Mouse (Mus musculus) left cerebral cortex, postnatal 36 days (tissue): ENCODE measurements at regions not wholly inside any gene's neighbourhood (a gene's known extent, or its start where the extent isn't known, plus 50 kb on each side); places are given as distances from the start of the nearest gene placed in this dataset.

Experiments
- DNase-seq, 2 experiments: peaks; one replicate each; pipeline ENCODE4 v3.0.0; 2021 to 2022; ENCODE audit warnings: low spot score in 2 of 2, mixed read lengths in 1 of 2
- intact Hi-C: fragments of 180-260 bp; cut with DNase I; formaldehyde crosslinking; loops from one replicate; pipeline ENCODE4 v1.15.1; 2025

GRCm38 (mm10) chr2:92831784-92832183 is 83.1 kb upstream of the Syt13 start:
- intact Hi-C loops = no loop called here
- no peak for DNase-seq

GRCm38 (mm10) chr2:92836203-92836602 is 78.7 kb upstream of the Syt13 start:
- no peak for DNase-seq
- intact Hi-C loops = loop anchor here (5.0 kb wide), 1 partner anchor 349 kb away; no protein-coding TSS in a partner anchor

DNA sequence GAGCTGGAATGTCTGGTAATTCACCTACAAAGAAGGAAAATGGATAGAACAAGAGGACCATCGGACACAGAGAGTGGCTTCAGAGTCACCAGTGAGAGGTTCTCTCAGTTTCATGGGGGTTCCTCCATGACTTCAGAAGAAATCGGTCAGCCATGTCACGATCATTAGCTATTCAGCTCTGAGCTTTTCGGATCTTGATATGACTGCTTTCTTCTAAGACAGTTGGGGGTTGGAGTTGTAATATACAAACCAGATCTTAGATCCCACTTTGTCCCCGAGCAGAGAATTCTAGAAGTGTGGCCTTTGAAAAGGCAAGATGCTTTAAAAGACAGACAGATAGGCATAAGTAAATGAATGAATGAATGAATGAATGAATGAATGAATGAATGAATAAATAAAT is 76.9 kb upstream of the Syt13 start:
- no peak for DNase-seq
- intact Hi-C loops = loop anchor here (5.0 kb wide), 1 partner anchor 351 kb away; no protein-coding TSS in a partner anchor

GRCm38 (mm10) chr2:92840009-92840408 is 74.9 kb upstream of the Syt13 start:
- intact Hi-C loops = no loop called here
- peak; percentile 73 to 76 for DNase-seq

GRCm38 (mm10) chr2:92841626-92842025 is 73.3 kb upstream of the Syt13 start:
- intact Hi-C loops = no loop called here
- no peak for DNase-seq

DNA sequence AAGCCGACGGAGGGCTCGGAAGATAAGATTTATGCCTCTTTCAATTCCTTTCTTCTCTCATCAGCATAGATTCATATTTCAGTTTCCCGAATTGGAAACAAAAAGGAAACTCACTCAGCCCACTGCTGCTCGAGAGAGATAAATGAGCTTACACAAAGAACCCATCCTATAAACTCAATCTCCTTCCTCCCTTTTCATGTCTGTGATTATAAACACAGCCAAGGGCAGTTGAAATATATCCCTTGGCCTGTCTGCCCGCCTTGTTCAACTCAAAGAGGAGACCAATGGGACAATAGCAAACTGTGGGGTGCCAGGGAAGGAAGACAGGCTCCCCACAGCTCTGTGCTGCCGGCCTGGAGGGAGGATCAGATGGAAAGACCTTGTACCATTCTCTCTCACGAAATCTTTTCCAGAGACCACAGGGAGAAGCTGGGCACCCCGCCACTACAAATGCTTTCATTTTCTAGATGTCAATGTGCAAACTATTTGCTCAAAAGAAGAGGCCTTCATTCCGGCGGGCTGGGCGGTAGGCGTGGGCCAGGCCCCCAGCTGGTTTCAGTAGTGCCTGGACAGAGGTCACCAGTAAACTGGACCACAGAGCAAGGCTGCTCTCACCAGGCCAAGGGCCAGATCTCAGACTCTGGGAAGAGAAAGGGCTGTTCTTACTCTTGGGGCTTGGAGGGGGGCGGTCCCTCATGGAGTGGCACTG is 69.7 kb upstream of the Syt13 start:
- DNase-seq = peak in 1 of 2 experiments; percentile 23
- intact Hi-C loops = no loop called here

GRCm38 (mm10) chr2:92848962-92849361 is 65.9 kb upstream of the Syt13 start:
- intact Hi-C loops = no loop called here
- no peak for DNase-seq

- intact Hi-C loops = no loop called here
- no peak for DNase-seq
These were observed 63.6 kb upstream of the Syt13 start for GRCm38 (mm10) chr2:92851336-92851735.

DNA sequence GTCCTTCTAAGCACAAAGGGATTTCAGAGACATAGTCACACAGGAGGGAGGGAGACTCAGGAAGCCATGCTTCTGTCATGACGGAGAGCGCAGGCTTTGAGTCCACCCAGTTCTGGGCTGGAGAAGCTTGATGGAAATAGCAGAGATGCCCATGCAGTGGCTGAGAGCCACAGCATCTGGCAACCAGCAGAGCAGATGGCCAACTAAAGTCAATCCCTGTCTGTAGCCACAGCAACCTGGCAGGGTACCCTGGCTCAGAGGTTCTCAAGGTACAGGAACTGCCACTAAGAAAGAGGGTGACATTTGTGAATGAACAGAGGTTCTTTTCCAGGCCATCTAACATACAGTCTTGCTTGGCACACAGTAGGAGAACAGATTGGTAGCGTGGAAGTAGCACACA is 61.7 kb upstream of the Syt13 start:
- DNase-seq = no peak
- intact Hi-C loops = no loop called here

DNA sequence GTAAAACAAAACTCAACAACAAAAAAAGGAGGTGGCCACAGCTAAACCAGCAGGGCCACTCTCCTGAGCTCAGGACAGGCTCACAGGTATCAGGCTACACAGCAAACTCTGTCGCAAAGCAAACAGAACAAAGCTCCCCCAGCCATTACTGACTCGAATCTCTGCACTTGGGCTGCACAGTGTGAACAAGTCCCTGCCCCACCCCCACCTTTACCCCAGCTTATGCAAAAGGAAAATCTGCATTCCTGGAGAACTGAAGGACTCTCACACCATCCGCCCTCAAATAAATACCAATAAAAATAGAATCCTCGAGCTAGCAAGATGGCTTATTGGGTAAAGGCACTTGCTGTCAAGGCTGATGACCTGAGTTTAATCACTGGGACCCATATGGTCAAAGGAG is 60.6 kb upstream of the Syt13 start:
- intact Hi-C loops = no loop called here
- no peak for DNase-seq

DNA sequence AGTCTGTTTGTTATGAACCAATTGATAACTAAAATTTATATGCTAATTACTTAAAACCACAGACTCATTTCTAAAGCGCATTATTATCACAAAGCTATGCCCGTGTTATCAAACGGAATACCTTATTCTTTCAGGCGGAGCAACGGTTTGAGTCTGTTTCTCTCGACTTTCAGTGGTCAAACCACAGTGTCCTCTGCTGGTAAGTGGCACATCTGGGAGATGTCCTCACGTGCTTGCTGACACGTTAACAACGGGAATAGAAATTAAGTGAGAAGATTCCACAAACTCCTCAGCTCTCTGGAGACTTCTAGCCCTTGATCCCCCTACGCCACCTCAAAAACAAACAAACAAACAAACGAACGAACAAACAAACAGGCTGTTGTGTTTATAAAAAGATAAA is 58.9 kb upstream of the Syt13 start:
- no peak for DNase-seq
- intact Hi-C loops = no loop called here

DNA sequence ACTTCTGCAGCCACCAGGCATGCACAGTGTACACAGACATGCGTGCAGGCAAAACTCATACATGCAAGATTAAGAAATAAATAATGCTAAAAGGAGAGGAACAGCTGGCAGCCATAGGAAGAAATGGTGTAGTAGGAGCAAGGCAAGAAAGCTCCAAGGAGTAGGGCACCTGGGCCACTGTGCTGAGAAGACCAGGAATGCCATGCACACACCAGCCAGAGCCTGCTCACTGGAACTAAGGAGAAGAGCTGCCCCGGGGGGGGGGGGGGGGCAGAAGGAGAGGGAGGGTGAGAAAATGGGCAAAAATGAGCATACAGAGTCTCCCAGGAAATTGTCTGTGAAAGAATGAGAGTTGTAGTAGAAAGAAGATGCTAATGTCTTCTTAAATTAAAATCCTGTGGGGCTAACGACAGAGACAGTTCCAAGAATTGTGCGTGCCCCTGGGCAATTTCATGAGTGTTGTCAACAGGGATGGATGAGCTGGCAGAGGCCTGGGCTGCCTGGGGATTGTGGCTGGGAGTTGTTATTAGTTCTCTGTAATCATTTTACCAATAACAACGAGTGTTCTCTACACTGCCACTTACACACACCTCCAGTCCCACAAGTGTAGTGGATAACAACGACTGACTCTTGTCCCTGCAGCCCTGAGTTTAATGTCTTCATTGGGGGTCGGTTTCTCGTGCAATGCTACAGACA is 54.2 kb upstream of the Syt13 start:
- DNase-seq = no peak
- intact Hi-C loops = no loop called here
